In the genomic region with DNA sequence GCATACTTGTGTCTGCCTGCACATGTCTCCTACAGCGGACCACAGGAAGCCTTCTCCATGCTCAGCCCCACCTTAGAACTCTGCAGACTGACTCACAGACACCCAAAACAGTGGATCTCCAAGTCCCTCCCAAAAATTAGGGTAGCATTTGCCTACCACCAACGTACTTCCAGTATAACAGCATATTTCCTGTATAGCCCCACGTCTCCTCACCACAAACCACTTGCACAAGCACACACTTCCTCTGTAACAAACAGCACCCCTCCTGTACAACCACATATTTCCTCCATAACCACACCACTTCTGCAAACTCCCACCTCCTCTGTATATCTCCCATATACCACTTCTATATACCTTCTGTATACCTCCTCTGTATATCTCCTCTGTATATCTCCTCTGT, we compare ENCODE assay signal across 28 mouse cellular contexts. TPM values are rescaled to one million over a fixed set of nuclear protein-coding genes. Genes with fewer than 3 reads are reported as not detected.
DNase-seq lines count a peak whose midpoint lies in the region; ATAC-seq and TF ChIP-seq lines count a peak whose summit lies in the region.
"Had no signal": no experiment of that assay in that cellular context is flagged by ENCODE, and none has a peak within 500 bp of the region (broad histone marks: within the 10 kb centered on the region; RNA-seq: fewer than 3 reads in every experiment).

No protein-coding gene starts in this region.

- WGBS in liver, postnatal 0 days (ENCODE audit: insufficient replicate concordance) = 30% methylated on average over 3 of the region's 3 CpGs

- no peak for TF ChIP-seq EP300 in liver, postnatal 0 days (IDR thresholded peaks at IDR 0.05; ENCODE audit: low read depth)

- H3K4me1 ChIP-seq in liver, postnatal 0 days (ENCODE audit: insufficient read depth) = no peaks in the 10 kb centered on the region
- H3K4me1 ChIP-seq: forebrain, embryonic 15.5 days; heart, embryonic 13.5 days; hindbrain, embryonic 15.5 days; kidney, embryonic 15.5 days had no signal

- no peak overlapping the region for H3K27ac ChIP-seq in liver, postnatal 0 days (ENCODE audit: low read depth)
- H3K27ac ChIP-seq: forebrain, embryonic 15.5 days; heart, embryonic 13.5 days; hindbrain, embryonic 15.5 days; kidney, embryonic 15.5 days; limb, embryonic 10.5 days; liver, embryonic 14.5 days had no signal

- no peak for TF ChIP-seq CTCF in liver, postnatal 0 days (IDR thresholded peaks at IDR 0.05; ENCODE audit: low read depth)

- no peak overlapping the region for H3K9ac ChIP-seq in liver, postnatal 0 days (replicated peaks)
- H3K9ac ChIP-seq: forebrain, embryonic 15.5 days; heart, embryonic 13.5 days; hindbrain, embryonic 15.5 days; kidney, embryonic 15.5 days; liver, embryonic 14.5 days had no signal

- no peak overlapping the region for H3K4me3 ChIP-seq in liver, postnatal 0 days (ENCODE audit: low read depth, low read length)
- H3K4me3 ChIP-seq: forebrain, embryonic 15.5 days; heart, embryonic 13.5 days; hindbrain, embryonic 15.5 days; kidney, embryonic 15.5 days; limb, embryonic 10.5 days had no signal

- DNase-seq in thymus, postnatal 25 days = peak; percentile 1
- no peak for DNase-seq in thymus, adult 18-20 months
- peak; percentile 30 for DNase-seq in c-Kit-positive CD71-negative TER-119-negative erythroid progenitor cells, embryonic 14.5 days (ENCODE audit: low read depth)
- peak; percentile 21 for DNase-seq in liver, postnatal 0 days
- no peak for DNase-seq in layer of hippocampus, postnatal 14 days (ENCODE audit: low spot score in 2 of 2)
- no peak for DNase-seq in urinary bladder, postnatal 14 days (ENCODE audit: low spot score)
- DNase-seq in frontal cortex, postnatal 36 days (ENCODE audit: low spot score in 2 of 2) = no peak
- no peak for DNase-seq in adrenal gland, adult 8-10 months
- DNase-seq: cerebellum, postnatal 10 days; embryo, embryonic 11 days; heart, adult 11 months; kidney, postnatal 4 days; layer of hippocampus, adult 9-11 months; retina, postnatal 1 day had no signal

- H3K9me3 ChIP-seq in liver, postnatal 0 days (ENCODE audit: low read length) = no peaks in the 10 kb centered on the region
- H3K9me3 ChIP-seq: forebrain, embryonic 15.5 days; heart, embryonic 13.5 days; hindbrain, embryonic 15.5 days; kidney, embryonic 15.5 days; limb, embryonic 10.5 days had no signal

- no peak for ATAC-seq in liver, postnatal 0 days
- ATAC-seq: forebrain, embryonic 15.5 days; intestine, postnatal 0 days; lung, postnatal 0 days; midbrain, embryonic 16.5 days had no signal

- no peaks in the 10 kb centered on the region for H3K36me3 ChIP-seq in liver, postnatal 0 days (replicated peaks; ENCODE audit: insufficient read depth, low read length)
- H3K36me3 ChIP-seq: forebrain, embryonic 15.5 days; heart, embryonic 13.5 days; hindbrain, embryonic 15.5 days; kidney, embryonic 15.5 days; limb, embryonic 10.5 days had no signal

- H3K27me3 ChIP-seq in liver, postnatal 0 days (ENCODE audit: insufficient read depth, low read length) = no peaks in the 10 kb centered on the region
- H3K27me3 ChIP-seq: forebrain, embryonic 15.5 days; heart, embryonic 13.5 days; hindbrain, embryonic 15.5 days; kidney, embryonic 15.5 days had no signal

- H3K4me2 ChIP-seq in liver, postnatal 0 days (ENCODE audit: low read depth, low read length) = no peak overlapping the region
- H3K4me2 ChIP-seq: forebrain, embryonic 15.5 days; heart, embryonic 13.5 days; hindbrain, embryonic 15.5 days; kidney, embryonic 15.5 days had no signal

RNA-seq across cellular contexts. Expression of a gene that starts 44.2 kb away (rescaled TPM):
- polyA plus RNA-seq in liver, postnatal 0 days (2015; fragmentation: Nextera tagmentation; extraction: Ambion mirVana) = not detected in 2 replicates
- total RNA-seq in layer of hippocampus, postnatal 14 days (2021) = 1 to 10 TPM in 1 of 2 experiments, under 1 TPM in 1; 0.69 to 2.0 TPM
- total RNA-seq in adrenal gland, adult 8-10 months (2022) = 1 to 10 TPM in 2 of 4 experiments, under 1 TPM in 2; 0.70 to 2.8 (median 1.2) TPM
- total RNA-seq: heart, postnatal 25 days; megakaryocyte-erythroid progenitor cell, adult 5-6 weeks; MEL had no signal
- polyA plus RNA-seq: C2C12; heart, embryonic 13.5 days; small intestine, adult 2 months had no signal

Comparison
In these comparisons a context has a peak if more than half of its experiments do, and no peak if none do; other contexts are left out.
1. DNase-seq: peak in thymus, postnatal 25 days (single experiment), c-Kit-positive CD71-negative TER-119-negative erythroid progenitor cells, embryonic 14.5 days (single experiment) and liver, postnatal 0 days (single experiment); none in thymus, adult 18-20 months (0 of 2), layer of hippocampus, postnatal 14 days (0 of 2), urinary bladder, postnatal 14 days (single experiment), frontal cortex, postnatal 36 days (0 of 2) and adrenal gland, adult 8-10 months (single experiment).